Mouse (Mus musculus): ENCODE data around the gene Anapc15.

Anapc15 gene

GRCm38 (mm10) chr7:101847934-101848333 is 15.6 kb upstream of the Anapc15 start:
- no peak for DNase-seq (ENCODE audit: low spot score in 2 of 2)

GRCm38 (mm10) chr7:101851689-101852088 is 11.8 kb upstream of the Anapc15 start:
- DNase-seq (ENCODE audit: low spot score in 2 of 2), result no peak

- no peak for DNase-seq (ENCODE audit: low spot score in 2 of 2)
These were observed 10.7 kb upstream of the Anapc15 start for GRCm38 (mm10) chr7:101852846-101853245.

- DNase-seq (ENCODE audit: low spot score in 2 of 2), result no peak
These were observed 9.7 kb upstream of the Anapc15 start for GRCm38 (mm10) chr7:101853816-101854215.

- no peak for DNase-seq (ENCODE audit: low spot score in 2 of 2)
These were observed 6.4 kb upstream of the Anapc15 start, which contains the start of gene Folr2 for GRCm38 (mm10) chr7:101857094-101857493. TSS of gene Folr2 (minus strand) at chr7:101857194.

- DNase-seq (ENCODE audit: low spot score in 2 of 2), result no peak
These were observed 5.2 kb upstream of the Anapc15 start for GRCm38 (mm10) chr7:101858362-101858761.

GRCm38 (mm10) chr7:101860978-101861377 is 2.5 kb upstream of the Anapc15 start:
- no peak for DNase-seq (ENCODE audit: low spot score in 2 of 2)

- no peak for DNase-seq (ENCODE audit: low spot score in 2 of 2)
These were observed 1.2 kb upstream of the Anapc15 start for GRCm38 (mm10) chr7:101862291-101862690.

- DNase-seq (ENCODE audit: low spot score in 2 of 2), result no peak
These were observed 3.2 kb downstream of the Anapc15 start for GRCm38 (mm10) chr7:101866491-101867265.

GRCm38 (mm10) chr7:101867482-101867881 is 4.0 kb downstream of the Anapc15 start:
- no peak for DNase-seq (ENCODE audit: low spot score in 2 of 2)

GRCm38 (mm10) chr7:101868241-101869162 is 5.0 kb downstream of the Anapc15 start:
- DNase-seq (ENCODE audit: low spot score in 2 of 2), result no peak

- DNase-seq (ENCODE audit: low spot score in 2 of 2), result no peak
These were observed 5.6 kb downstream of the Anapc15 start for GRCm38 (mm10) chr7:101869163-101869500.

GRCm38 (mm10) chr7:101870629-101871028 is 7.1 kb downstream of the Anapc15 start, which contains the start of gene Folr1:
TSS of gene Folr1 (minus strand) at chr7:101870788.
- DNase-seq (ENCODE audit: low spot score in 2 of 2), result no peak

- no peak for DNase-seq (ENCODE audit: low spot score in 2 of 2)
These were observed 7.8 kb downstream of the Anapc15 start for GRCm38 (mm10) chr7:101871296-101871695.

GRCm38 (mm10) chr7:101875978-101876377 is 12.5 kb downstream of the Anapc15 start:
- DNase-seq (ENCODE audit: low spot score in 2 of 2), result no peak

GRCm38 (mm10) chr7:101880855-101881254 is 17.3 kb downstream of the Anapc15 start:
- DNase-seq (ENCODE audit: low spot score in 2 of 2), result no peak

- DNase-seq (ENCODE audit: low spot score in 2 of 2), result no peak
These were observed 19.1 kb downstream of the Anapc15 start for GRCm38 (mm10) chr7:101882413-101883154.

GRCm38 (mm10) chr7:101884160-101884559 is 20.6 kb downstream of the Anapc15 start:
- DNase-seq (ENCODE audit: low spot score in 2 of 2), result no peak

GRCm38 (mm10) chr7:101886274-101886673 is 22.8 kb downstream of the Anapc15 start:
- no peak for DNase-seq (ENCODE audit: low spot score in 2 of 2)

GRCm38 (mm10) chr7:101888460-101888859 is 24.9 kb downstream of the Anapc15 start:
- no peak for DNase-seq (ENCODE audit: low spot score in 2 of 2)

GRCm38 (mm10) chr7:101895695-101896094 is 32.2 kb downstream of the Anapc15 start:
- no peak for DNase-seq (ENCODE audit: low spot score in 2 of 2)

Measured in natural killer cell, adult 2 months (primary cell).